Mouse (Mus musculus) gastrocnemius, postnatal 36 days (tissue): ENCODE results near the gene Irx4. TPM values are rescaled to one million over a fixed set of nuclear protein-coding genes. Genes with fewer than 3 reads are reported as not detected.

Experiments
- DNase-seq, 2 experiments: peaks; one replicate each; pipeline ENCODE4 v3.0.0; 2022
- intact Hi-C: fragments of 180-260 bp; cut with DNase I; formaldehyde crosslinking; loops from one replicate; pipeline ENCODE4 v1.15.1; 2025
- long read RNA-seq, 2 experiments: library from polyadenylated mRNA; stranded (forward); transcript quantifications; one replicate each; pipeline ENCODE4 v2.0.0; 2021
- total RNA-seq, 2 experiments: library from RNA; stranded (reverse); gene quantifications; 2 replicates each; pipeline ENCODE4 v1.2.3; 2021

Irx4 gene
- not detected for total RNA-seq
- long read RNA-seq, experiment 1 = 0 reads
- long read RNA-seq, experiment 2 = 0 reads

GRCm38 (mm10) chr13:73260354-73261035, at the start of gene Irx4:
Irx4 (plus strand) TSS chr13:73260479.
- intact Hi-C loops = no loop called here
- no peak for DNase-seq

- intact Hi-C loops = no loop called here
- DNase-seq = no peak
Observed at GRCm38 (mm10) chr13:73214301-73214700, 46.0 kb upstream of the Irx4 start.

- intact Hi-C loops = no loop called here
- DNase-seq = no peak
Observed at GRCm38 (mm10) chr13:73236461-73236860, 23.8 kb upstream of the Irx4 start.

DNA sequence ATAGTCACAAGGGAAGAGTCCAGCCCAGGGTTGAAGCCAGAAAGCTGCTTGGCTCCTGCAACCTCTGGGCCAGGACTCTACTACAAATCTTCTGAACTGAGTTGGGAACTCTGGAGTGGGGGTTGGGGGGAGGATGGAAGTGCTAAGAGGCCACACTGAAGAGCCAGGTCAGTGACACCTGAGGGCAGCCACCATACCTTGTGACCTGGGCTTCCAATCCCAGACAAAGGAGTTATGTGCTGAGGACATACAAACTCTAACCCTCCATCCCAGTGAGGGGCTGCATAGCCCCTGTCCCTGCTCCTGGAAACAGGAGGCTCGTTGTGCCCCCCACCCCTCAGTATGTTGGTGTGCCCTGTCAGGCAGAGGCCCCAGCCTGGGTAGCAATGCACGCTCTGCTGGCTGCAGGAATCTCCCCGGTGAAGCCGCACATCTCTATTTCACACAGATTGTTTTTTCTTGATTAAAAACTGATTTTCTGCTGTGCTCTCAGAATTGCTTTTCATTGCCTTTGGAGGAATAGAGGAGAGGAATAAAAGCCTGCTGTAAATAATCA, 21.0 kb upstream of the Irx4 start:
- intact Hi-C loops = no loop called here
- DNase-seq = no peak

GRCm38 (mm10) chr13:73242556-73242955, 17.7 kb upstream of the Irx4 start:
- intact Hi-C loops = no loop called here
- no peak for DNase-seq

GRCm38 (mm10) chr13:73246961-73247360, 13.3 kb upstream of the Irx4 start:
- DNase-seq = no peak
- intact Hi-C loops = no loop called here

GRCm38 (mm10) chr13:73251222-73251621, 9.1 kb upstream of the Irx4 start:
- DNase-seq = no peak
- intact Hi-C loops = no loop called here

- no peak for DNase-seq
- intact Hi-C loops = no loop called here
Observed at GRCm38 (mm10) chr13:73252022-73252421, 8.3 kb upstream of the Irx4 start.

DNA sequence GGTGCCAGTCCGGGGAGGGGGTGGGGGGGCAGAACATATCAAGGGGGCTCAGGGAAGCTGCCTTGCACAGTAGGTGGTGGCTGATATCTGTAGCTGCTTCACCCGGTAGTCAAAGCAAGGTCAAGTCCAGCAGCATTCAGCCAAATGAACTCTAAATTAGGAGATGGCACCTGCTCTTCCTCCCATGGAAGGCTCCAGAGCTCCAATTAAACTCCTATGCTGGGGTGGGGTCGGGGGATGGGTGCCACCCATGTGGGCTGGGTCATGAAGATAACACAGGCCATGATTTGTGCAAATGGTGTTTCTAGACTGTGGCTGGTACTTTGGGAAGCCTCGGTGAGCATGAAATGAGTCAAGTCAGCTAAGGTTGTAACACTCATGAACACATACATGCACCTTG, 1.9 kb upstream of the Irx4 start:
- intact Hi-C loops = no loop called here
- no peak for DNase-seq

- DNase-seq = no peak
- intact Hi-C loops = no loop called here
Observed at GRCm38 (mm10) chr13:73259577-73260353, 514 bp upstream of the Irx4 start.

GRCm38 (mm10) chr13:73261036-73261730, 904 bp downstream of the Irx4 start:
- no peak for DNase-seq
- intact Hi-C loops = no loop called here

GRCm38 (mm10) chr13:73261881-73262280, 1.6 kb downstream of the Irx4 start:
- intact Hi-C loops = no loop called here

DNA sequence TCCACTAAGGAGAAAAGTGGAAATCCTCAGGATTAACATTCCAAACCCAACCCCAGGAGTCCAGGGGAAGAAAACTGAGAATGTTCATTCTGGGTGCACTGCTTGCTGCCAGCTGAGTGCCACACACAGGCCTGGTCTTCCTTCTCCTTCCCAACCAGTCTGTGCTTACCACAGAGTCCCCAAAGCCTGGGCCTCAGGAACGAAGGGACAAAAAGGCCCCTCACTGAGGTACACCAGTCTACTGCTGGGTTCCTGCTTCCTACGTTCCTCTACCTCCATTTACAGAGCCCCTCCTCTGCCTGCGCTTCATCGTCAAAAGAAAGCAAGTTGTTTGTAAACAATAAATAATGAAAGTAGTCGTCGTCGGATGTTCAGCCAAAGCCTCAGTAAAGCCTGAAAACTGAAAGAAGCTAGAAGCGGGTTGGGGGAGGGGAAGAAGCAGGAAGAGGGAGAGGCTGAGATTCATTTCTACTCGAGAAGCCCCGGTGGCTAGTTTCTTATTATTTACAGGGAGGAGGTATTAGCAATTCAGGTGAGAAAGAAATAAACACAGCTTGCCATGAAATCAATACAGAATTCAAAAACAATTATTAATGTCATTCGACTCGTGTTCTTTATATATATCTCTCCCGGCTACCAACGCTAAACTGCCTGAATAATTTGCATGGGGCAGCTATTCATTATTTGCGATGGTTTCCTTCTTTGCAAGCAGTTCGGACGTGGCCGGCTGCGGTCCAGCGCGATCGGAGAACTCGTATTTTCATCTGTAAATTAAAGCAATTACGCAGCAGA, 2.3 kb downstream of the Irx4 start:
- DNase-seq = no peak
- intact Hi-C loops = no loop called here

More at GRCm38 (mm10) chr13:73261881-73262280, 1.6 kb downstream of the Irx4 start:
- no peak for DNase-seq

GRCm38 (mm10) chr13:73263128-73263971, 3.1 kb downstream of the Irx4 start:
- no peak for DNase-seq
- intact Hi-C loops = no loop called here

GRCm38 (mm10) chr13:73264166-73264735, 4.0 kb downstream of the Irx4 start:
- intact Hi-C loops = no loop called here
- DNase-seq = no peak

GRCm38 (mm10) chr13:73264831-73265230, 4.6 kb downstream of the Irx4 start:
- no peak for DNase-seq
- intact Hi-C loops = no loop called here

GRCm38 (mm10) chr13:73265442-73265841, 5.2 kb downstream of the Irx4 start:
- no peak for DNase-seq
- intact Hi-C loops = no loop called here

GRCm38 (mm10) chr13:73267551-73267950, 7.3 kb downstream of the Irx4 start:
- intact Hi-C loops = no loop called here

DNA sequence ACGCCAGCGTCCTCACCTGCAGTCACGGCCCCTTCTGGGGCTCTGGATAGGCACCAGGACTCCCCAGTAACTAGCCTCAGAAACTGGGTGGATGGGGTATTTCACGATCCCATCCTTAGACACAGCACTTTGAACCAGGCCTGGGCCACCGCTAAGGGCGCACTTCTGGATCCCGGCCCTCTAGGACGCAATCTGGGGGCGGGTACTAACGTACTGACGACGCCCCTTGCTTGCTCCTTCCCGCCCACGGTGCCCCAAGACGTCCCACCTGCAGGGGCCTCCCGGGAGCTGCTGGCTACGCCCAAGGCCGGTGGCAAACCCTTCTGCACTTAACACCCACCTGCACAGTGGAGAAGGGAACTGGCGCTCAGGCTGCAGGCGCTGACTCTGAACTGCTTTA, 8.4 kb downstream of the Irx4 start:
- intact Hi-C loops = no loop called here
- no peak for DNase-seq

More at GRCm38 (mm10) chr13:73267551-73267950, 7.3 kb downstream of the Irx4 start:
- DNase-seq = no peak
